Mouse (Mus musculus) liver, embryonic 14.5 days (tissue): Measurements from ENCODE around the gene Use1. TPM values are rescaled to one million over a fixed set of nuclear protein-coding genes. Genes with fewer than 3 reads are reported as not detected.
A peak's percentile ranks its signal among the peaks of the same experiment; 100 is the strongest.

ENCODE experiments used
- ATAC-seq: fragments of 200-750 bp; cut with Nextera tagmentation; 2 replicates; pipeline ENCODE4 v1.8.0; 2017; ENCODE audit warnings: moderate number of reproducible peaks, mild to moderate bottlenecking, moderate library complexity; ENCODE audit not compliant: insufficient read depth
- DNase-seq, 3 experiments: peaks; one replicate each; pipeline ENCODE4 v3.0.0-alpha.2; 2012 to 2013; ENCODE audit warnings: low read depth in 3 of 3, low spot score in 3 of 3
- H3K27ac ChIP-seq: fragments of 300-500 bp; sonication (generic); 2 replicates; pipeline ENCODE4 v1.5.1; 2014; ENCODE audit warnings: moderate library complexity, mild to moderate bottlenecking, control low read depth, inconsistent platforms
- H3K27me3 ChIP-seq: fragments of 300-500 bp; sonication (generic); 2 replicates; pipeline ENCODE4 v1.6.1; 2014; ENCODE audit warnings: mild to moderate bottlenecking, low read length, moderate library complexity; ENCODE audit not compliant: control insufficient read depth, insufficient read depth
- H3K36me3 ChIP-seq: fragments of 300-500 bp; sonication (generic); replicated peaks from 2 replicates; pipeline ENCODE4 v1.6.1; 2014; ENCODE audit warnings: low read depth; ENCODE audit not compliant: control insufficient read depth, insufficient read depth
- H3K4me1 ChIP-seq, 2 experiments: fragments of 200-500 bp in 1 of 2; fragments of 300-500 bp in 1 of 2; sonication (generic) in 1 of 2; replicated peaks; 2 replicates each; pipeline ENCODE4 v1.6.1; 2012 to 2014; ENCODE audit warnings: antibody characterized with exemption in 1 of 2, inconsistent platforms in 1 of 2, low read length in 1 of 2; ENCODE audit not compliant: control insufficient read depth in 2 of 2, insufficient read depth in 2 of 2
- H3K4me2 ChIP-seq: fragments of 300-500 bp; sonication (generic); 2 replicates; pipeline ENCODE4 v1.6.1; 2014; ENCODE audit warnings: low read depth, mild to moderate bottlenecking, control low read depth, moderate library complexity
- H3K4me3 ChIP-seq, 2 experiments: fragments of 200-500 bp in 1 of 2; fragments of 300-500 bp in 1 of 2; sonication (generic) in 1 of 2; 2 replicates each; pipeline ENCODE4 v1.5.1; 2012 to 2014; ENCODE audit warnings: low read depth in 2 of 2, low read length in 2 of 2, mild to moderate bottlenecking in 2 of 2, control low read depth in 1 of 2, inconsistent platforms in 1 of 2, moderate library complexity in 1 of 2; ENCODE audit not compliant: insufficient read depth in 1 of 2
- H3K9ac ChIP-seq: fragments of 300-500 bp; sonication (generic); replicated peaks from 2 replicates; pipeline ENCODE4 v1.6.1; 2014; ENCODE audit warnings: mild to moderate bottlenecking, control low read depth, moderate library complexity
- H3K9me3 ChIP-seq: fragments of 300-500 bp; sonication (generic); 2 replicates; pipeline ENCODE4 v1.6.1; 2016; ENCODE audit warnings: low read length, mixed read lengths; ENCODE audit not compliant: control insufficient read depth
- CTCF ChIP-seq: IDR thresholded peaks from 2 replicates; pipeline ENCODE4 v1.5.1; 2016; ENCODE audit warnings: antibody characterized with exemption, low read depth, control low read depth
- EP300 ChIP-seq: IDR thresholded peaks from 2 replicates; pipeline ENCODE4 v1.6.1; 2016; ENCODE audit warnings: antibody characterized with exemption, low read depth
- WGBS: fragments of 180-500 bp; shearing (Covaris S2); extraction: QIAGEN DNeasy Blood & Tissue Kit; methylation state at CpG from one replicate; pipeline ENCODE4 v1.1.7; 2014; ENCODE audit not compliant: insufficient replicate concordance; 5-methylcytosine and 5-hydroxymethylcytosine counted together
- polyA plus RNA-seq, 2 experiments: library from polyadenylated mRNA; depleted of rRNA in 1 of 2; stranded (reverse) in 1 of 2; unstranded in 1 of 2; fragments of >200 nt; fragmentation: Nextera tagmentation in 1 of 2; extraction: Ambion mirVana in 1 of 2; gene quantifications; 2 replicates each; pipeline versions ENCODE4 v1.2.1 to v1.2.3; 2012 to 2014

Use1 gene
- polyA plus RNA-seq, 2 experiments, result 48.2 to 57.2 TPM

DNA sequence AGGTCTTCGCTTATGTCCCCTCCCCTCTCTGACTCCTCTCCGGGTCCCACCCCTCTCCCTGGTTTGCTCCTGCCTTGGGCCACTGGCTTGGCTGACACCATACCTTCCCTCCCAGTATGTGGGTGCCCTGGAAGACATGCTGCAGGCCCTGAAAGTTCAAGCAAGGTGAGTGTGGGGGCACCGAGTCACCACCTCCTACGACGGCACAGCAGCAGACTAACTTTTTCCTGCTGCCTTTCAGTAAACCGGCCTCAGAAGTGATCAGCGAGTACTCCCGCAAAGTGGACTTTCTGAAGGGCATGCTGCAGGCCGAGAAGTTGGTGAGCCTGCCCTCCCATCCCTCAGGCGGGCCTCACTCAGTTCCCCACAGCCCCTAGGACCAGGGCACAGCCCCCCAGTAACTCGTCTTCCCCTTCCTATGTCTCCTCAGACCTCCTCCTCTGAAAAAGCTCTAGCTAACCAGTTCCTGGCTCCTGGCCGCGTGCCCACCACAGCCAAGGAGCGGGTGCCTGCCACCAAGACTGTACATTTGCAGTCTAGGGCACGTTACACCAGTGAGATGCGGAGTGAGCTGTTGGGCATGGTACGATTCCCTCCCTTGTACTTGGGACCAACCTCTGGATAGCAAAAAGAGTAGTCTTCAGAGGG lies 1.0 kb downstream of the Use1 start:
- ATAC-seq, result no peak
- H3K27ac ChIP-seq, result peak overlapping the region; percentile 88
- 30% methylated on average over 17 of the region's 17 CpGs for WGBS
- H3K4me3 ChIP-seq, result peak overlapping the region; percentile 84 to 92
- H3K36me3 ChIP-seq, result peaks cover 2% of the 10 kb centered on the region
- TF ChIP-seq EP300, result no peak
- no peak for TF ChIP-seq CTCF
- peaks cover 22 to 23% of the 10 kb centered on the region in 2 experiments for H3K4me1 ChIP-seq
- no peaks in the 10 kb centered on the region for H3K27me3 ChIP-seq
- H3K4me2 ChIP-seq, result peak overlapping the region; percentile 96
- no peak for DNase-seq
- H3K9ac ChIP-seq, result peak overlapping the region; percentile 87
- H3K9me3 ChIP-seq, result no peaks in the 10 kb centered on the region

DNA sequence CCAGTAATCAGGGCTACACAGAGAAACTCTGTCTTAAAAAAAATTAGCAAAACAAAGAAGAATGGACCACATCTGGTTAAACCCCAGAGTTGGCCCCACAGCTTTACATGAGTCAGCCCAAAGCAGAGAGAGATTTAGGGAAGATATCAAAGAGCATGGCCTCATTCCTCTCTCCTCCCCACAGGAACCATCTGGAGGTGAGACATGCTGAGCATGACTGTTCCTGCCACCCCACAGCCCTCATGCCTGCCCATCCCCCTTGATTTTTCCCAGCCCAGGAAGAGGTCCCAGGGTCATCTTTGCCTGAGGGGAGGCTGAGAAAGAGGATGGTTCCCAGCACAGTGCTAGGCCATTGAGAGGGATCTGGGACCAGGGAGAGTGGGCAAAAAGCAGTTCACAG lies 1.7 kb downstream of the Use1 start:
- Histone ChIP-seq H3K4me2 (peak overlapping the region; percentile 96), H3K27me3 (no peaks in the 10 kb centered on the region), H3K4me3 (peak overlapping the region in 1 of 2 experiments; percentile 84; a peak in 1 of 4 replicates), H3K4me1 (peaks cover 22 to 23% of the 10 kb centered on the region in 2 experiments), H3K27ac (no peak overlapping the region; the same call in 1 of the 2 replicates), H3K9me3 (no peaks in the 10 kb centered on the region), H3K36me3 (peaks cover 2% of the 10 kb centered on the region), H3K9ac (no peak overlapping the region)
- no peak for TF ChIP-seq CTCF
- TF ChIP-seq EP300, result no peak
- ATAC-seq (no peak), DNase-seq (no peak)

DNA sequence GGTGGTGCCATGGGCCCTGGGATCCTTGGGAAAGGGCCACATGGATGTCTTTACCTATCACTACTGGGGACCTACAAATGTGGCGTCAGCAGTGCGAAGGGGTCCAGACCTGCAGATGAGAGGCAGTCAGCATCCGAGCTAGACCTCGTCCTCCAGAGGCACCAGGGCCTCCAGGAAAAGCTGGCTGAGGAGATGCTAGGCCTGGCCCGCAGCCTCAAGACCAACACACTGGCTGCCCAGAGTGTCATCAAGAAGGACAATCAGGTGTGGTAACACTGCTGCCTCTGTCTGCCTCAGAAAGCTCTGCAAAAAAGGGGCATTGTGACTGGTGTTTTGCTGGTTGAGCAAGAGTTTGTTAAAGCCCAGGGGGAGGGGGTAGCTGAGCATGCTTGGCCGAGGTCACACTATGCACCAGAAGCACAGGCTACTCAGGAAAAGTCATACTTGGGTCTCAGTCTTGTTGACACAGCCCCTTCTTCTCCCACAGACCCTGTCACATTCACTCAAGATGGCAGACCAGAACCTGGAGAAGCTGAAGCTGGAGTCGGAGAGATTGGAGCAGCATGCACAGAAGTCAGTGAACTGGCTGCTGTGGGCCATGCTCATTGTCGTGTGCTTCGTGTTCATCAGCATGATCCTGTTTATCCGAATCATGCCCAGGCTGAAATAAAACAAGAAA lies 2.5 kb downstream of the Use1 start:
- no peak for ATAC-seq
- WGBS, result 82% methylated on average over 10 of the region's 10 CpGs

DNA sequence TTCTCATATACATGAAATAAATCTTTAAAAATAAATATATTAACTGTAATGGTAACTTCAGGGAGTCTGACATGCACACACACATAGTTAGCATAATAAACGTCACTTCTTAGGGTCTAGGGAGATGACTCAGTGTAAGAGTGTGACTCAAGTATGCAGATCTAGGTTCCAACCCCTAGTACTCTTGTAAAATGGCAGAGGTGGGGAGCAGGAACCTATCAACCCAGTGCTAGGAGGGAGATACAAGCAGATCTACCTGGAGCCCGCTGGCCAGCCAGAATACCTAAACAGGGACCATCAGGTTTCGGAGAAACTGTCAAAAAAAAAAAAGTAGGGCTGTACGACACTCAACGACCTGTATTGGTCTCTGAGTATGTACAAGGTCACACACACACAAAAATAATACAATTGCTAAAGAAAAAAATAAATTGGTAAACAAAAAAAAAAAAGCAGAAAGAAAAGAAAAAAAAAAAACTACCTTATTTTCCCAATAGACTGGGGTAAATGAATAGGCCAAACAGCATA lies 4.1 kb downstream of the Use1 start:
- 8% methylated on average over 5 of the region's 5 CpGs for WGBS
- Histone ChIP-seq H3K27ac (peak overlapping the region; percentile 79), H3K36me3 (peaks cover 2% of the 10 kb centered on the region), H3K9ac (peak overlapping the region; percentile 73), H3K4me1 (peaks cover 24 to 28% of the 10 kb centered on the region in 2 experiments), H3K9me3 (no peaks in the 10 kb centered on the region), H3K27me3 (no peaks in the 10 kb centered on the region; the same call in 1 of the 2 replicates), H3K4me3 (peak overlapping the region; percentile 68 to 82), H3K4me2 (peak overlapping the region; percentile 76)
- no peak for DNase-seq
- TF ChIP-seq EP300 (no peak), CTCF (no peak)
- ATAC-seq, result no peak

More for the DNA sequence above, 2.5 kb downstream of the Use1 start:
- Histone ChIP-seq H3K27me3 (no peaks in the 10 kb centered on the region), H3K9me3 (no peaks in the 10 kb centered on the region), H3K36me3 (peaks cover 2% of the 10 kb centered on the region), H3K4me2 (0 out of 2 replicates have a peak overlapping the region, but pooled peaks have one; percentile 1), H3K4me3 (no peak overlapping the region), H3K27ac (no peak overlapping the region), H3K4me1 (peaks cover 22 to 23% of the 10 kb centered on the region in 2 experiments), H3K9ac (no peak overlapping the region)
- TF ChIP-seq CTCF (no peak), EP300 (no peak)
- DNase-seq, result no peak

DNA sequence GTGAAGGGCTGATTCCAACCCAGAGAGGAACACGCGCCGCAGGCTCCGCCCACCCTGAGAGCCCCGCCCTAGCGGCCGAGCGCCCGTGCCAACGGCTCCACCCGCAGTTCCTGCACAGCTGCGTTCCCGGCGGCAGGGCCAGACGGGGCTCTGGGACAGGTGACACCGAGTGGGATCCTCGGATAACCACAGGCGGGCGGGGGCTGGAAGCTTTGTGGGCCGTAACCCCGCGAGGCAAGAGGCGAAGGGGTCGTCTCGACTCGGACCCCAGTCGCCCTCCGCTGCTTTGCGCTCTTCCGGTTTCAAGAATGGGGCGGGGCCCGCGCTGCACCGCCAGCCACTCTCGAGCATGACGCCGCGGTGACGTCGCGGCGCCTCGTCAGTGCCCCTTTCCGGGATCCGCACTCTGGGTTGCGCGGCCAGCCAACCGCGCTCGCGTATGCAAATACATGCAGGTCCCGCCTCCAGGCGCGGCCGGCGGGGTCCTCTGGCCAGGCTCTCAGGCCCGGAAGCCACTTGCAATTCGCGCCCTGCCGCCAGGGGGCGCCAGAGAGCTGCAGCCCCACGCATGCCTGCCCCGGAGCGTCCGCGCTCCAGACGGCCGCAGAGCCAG lies 4.7 kb downstream of the Use1 start, which contains the start of gene Ocel1:
Ocel1 (plus strand) TSS at position 63 of the 613 bp plus-strand sequence.
- ATAC-seq (peak; percentile 86), DNase-seq (peak; percentile 95 to 97 (median 97))
- Histone ChIP-seq H3K27me3 (no peaks in the 10 kb centered on the region; the same call in 1 of the 2 replicates), H3K9me3 (no peaks in the 10 kb centered on the region), H3K4me2 (peak within 1 kb of the TSS; percentile 76), H3K4me3 (peak within 1 kb of the TSS; percentile 68 to 82), H3K9ac (peak within 1 kb of the TSS; percentile 73), H3K27ac (peak within 1 kb of the TSS; percentile 79), H3K36me3 (peaks cover 2% of the 10 kb centered on the region), H3K4me1 (peaks cover 25 to 29% of the 10 kb centered on the region in 2 experiments)
- TF ChIP-seq CTCF, result peak; percentile 92
- TF ChIP-seq EP300, result no peak
- WGBS, result under 1% methylated on average over 67 of the region's 68 CpGs
